Mouse (Mus musculus) liver, adult 10 weeks (tissue): ENCODE measurements around the gene Pfkfb4. TPM values are rescaled to one million over a fixed set of nuclear protein-coding genes. Genes with fewer than 3 reads are reported as not detected.

Source experiments
- polyA plus RNA-seq: library from polyadenylated mRNA; stranded (reverse); fragments of 350-450 nt; fragmentation: Illumina TruSeq; extraction: RNeasy Lipid Tissue Mini Kit (QIAGEN cat#74804); gene quantifications from one replicate; pipeline ENCODE4 v1.2.3, GENCODE M21; 2014; ENCODE audit warnings: low read depth, low replicate concordance

Gene Pfkfb4
- polyA plus RNA-seq = not detected

GRCm38 (mm10) chr9:108991428-108992084, at the start of gene Pfkfb4:
Gene Pfkfb4 (plus strand): TSS chr9:108991778.

GRCm38 (mm10) chr9:108953081-108953636, 38.4 kb upstream of the Pfkfb4 start, which contains the start of gene Col7a1:
Gene Col7a1 (plus strand): TSS chr9:108953586.

GRCm38 (mm10) chr9:108985710-108986109, 5.9 kb upstream of the Pfkfb4 start, which contains the start of gene Ucn2:
Gene Ucn2 (plus strand): TSS chr9:108986010.

DNA sequence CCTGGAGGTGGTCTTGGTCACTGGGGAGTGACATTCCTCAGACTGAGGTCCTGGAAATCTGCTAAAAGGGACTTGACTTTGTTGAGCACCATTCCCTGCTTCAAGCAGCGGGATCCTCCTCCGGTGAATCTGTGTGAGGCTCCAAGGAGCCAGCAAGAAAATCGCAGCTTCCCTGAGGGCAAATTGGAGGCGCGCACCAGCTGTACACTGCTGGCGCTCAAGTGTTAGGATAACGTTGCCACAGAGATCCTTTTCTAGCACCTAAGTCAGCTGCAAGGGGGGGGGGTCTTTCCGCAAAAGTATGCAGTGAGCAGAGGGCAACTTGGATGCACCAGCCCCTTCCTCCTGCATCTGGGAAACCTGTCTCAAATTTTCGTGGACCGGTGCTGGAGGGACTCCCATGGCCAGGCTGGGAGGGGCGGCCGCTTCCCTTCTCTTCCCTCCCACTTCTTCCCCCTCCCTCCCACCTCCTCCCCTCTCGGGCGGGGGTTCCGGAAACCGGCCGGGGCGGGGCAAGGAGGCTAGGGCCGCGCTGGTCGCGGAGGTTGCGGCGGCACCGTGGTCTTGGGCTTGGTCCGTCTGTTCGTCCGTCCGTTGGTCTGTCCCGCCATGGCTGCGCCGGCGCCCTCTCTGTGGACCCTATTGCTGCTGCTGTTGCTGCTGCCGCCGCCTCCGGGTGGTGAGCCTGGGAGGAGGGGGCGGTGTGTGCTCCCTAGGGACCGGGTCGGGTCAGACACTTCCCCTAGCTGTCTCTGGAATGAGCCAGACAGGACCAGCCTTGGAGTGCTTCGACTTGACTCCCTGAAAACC, 46.7 kb downstream of the Pfkfb4 start, which contains the start of gene Shisa5:
Shisa5 (plus strand) TSS at position 480 of the 810 bp plus-strand sequence.

GRCm38 (mm10) chr9:109059136-109059903, 67.7 kb downstream of the Pfkfb4 start, which contains the start of gene Trex1:
Gene Trex1 (minus strand): TSS chr9:109059734.

DNA sequence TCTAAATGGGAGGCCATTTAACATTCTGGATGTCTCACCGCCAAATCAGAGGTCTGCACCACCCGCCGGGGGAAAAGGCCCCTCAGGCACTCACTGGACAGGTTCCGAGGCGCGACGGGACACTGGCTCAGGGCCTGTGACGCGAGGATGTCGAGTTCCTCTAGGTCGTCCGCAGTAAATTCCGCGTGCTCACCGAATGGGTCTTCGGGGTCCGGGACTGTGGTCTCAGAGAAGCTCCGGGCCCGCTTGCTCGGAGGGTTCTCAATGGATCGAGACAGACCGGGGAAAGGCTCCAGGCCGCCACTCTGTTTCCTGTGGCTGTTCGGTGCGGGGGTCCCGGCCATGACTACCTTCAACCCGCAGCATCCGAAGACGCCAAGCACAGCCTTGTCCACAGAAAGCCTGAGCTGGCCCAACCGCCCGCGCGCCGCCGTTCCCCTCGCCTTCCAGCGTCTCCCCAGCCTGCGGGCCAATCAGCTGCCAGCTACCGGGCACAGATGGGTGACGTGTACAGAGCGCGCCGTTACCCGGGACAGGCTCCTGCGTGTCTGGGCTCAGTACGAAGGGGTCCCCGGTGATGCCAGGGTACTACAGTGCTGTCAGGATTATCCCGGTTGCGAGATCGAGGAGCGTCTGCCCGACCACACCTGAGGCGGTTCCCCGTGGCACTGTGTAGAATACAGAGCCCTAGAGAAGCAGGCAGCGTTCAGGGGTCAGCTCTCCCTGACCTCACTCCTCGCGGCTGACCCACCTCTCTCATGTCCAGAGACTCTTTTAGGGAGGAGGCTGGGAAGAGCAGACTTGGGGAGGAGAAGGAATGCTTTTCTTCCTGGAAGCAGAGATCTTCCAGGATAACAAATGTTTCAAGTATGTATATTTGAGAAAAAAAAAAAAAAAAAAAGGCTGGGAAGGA, 82.3 kb downstream of the Pfkfb4 start, which contains the start of gene Atrip:
Atrip (minus strand) TSS at position 464 of the 913 bp plus-strand sequence.

Other genes starting within 250 kb of the Pfkfb4 start
- gene Ip6k2, start 208.0 kb upstream of the Pfkfb4 start, polyA plus RNA-seq = 123 TPM
- gene Nckipsd, start 183.4 kb upstream of the Pfkfb4 start, polyA plus RNA-seq = not detected
- gene Celsr3, start 165.5 kb upstream of the Pfkfb4 start, polyA plus RNA-seq = not detected
- gene Slc26a6, start 138.5 kb upstream of the Pfkfb4 start, polyA plus RNA-seq = 0.26 TPM
- not detected for gene Tmem89, start 77.2 kb upstream of the Pfkfb4 start, polyA plus RNA-seq
- 86.8 TPM for gene Uqcrc1, start 55.1 kb upstream of the Pfkfb4 start, polyA plus RNA-seq
- not detected for gene Col7a1, start 38.2 kb upstream of the Pfkfb4 start, polyA plus RNA-seq
- gene Ucn2, start 5.8 kb upstream of the Pfkfb4 start, polyA plus RNA-seq = not detected
- 9.6 TPM for gene Shisa5, start 46.8 kb downstream of the Pfkfb4 start, polyA plus RNA-seq
- gene Trex1, start 68.0 kb downstream of the Pfkfb4 start, polyA plus RNA-seq = not detected
- gene Atrip, start 82.3 kb downstream of the Pfkfb4 start, polyA plus RNA-seq = 3.0 TPM
- 1.5 TPM for gene Ccdc51, start 90.7 kb downstream of the Pfkfb4 start, polyA plus RNA-seq
- 299 TPM for gene Tma7, start 90.8 kb downstream of the Pfkfb4 start, polyA plus RNA-seq
- gene Plxnb1, start 103.6 kb downstream of the Pfkfb4 start, polyA plus RNA-seq = 1.7 TPM
- not detected for gene Fbxw21, start 170.3 kb downstream of the Pfkfb4 start, polyA plus RNA-seq
- not detected for gene Fbxw13, start 204.2 kb downstream of the Pfkfb4 start, polyA plus RNA-seq
- gene Fbxw20, start 243.0 kb downstream of the Pfkfb4 start, polyA plus RNA-seq = not detected